In the genomic region with DNA sequence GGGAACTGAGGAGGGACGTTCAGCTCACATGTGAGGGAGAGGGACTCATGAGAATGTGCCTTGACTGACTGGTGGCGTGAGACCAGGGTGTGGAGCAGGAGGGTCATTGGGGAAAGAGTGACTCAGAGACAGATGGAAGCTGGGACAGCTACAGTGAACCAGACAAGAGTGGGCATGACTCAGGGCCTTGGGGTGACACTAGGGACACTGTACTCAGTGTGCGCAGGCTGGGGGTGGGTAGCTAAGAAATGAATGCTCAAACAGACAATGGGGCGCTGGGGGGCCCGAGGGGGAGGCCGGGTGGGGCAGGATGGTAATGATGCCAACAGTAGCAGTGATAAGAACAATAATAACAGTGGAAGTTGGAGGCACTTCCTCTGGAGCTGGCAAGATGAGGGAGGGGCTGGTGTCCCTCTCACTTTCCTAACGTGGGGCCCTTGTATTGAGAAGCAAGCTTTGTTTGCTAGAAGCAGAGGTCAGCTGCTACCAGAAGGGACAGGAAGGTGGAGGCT, we compare ENCODE assay signal across 13 mouse cellular contexts.
DNase-seq lines count a peak whose midpoint lies in the region; ATAC-seq lines count a peak whose summit lies in the region.
"Had no signal": no experiment of that assay in that cellular context is flagged by ENCODE, and none has a peak within 500 bp of the region (broad histone marks: within the 10 kb centered on the region; RNA-seq: fewer than 3 reads in every experiment).

No protein-coding gene starts in this region.

- 57% methylated on average over 7 of the region's 7 CpGs for WGBS in liver, embryonic 11.5 days
- 35% methylated on average over 7 of the region's 7 CpGs for WGBS in liver, embryonic 12.5 days (ENCODE audit: insufficient replicate concordance)
- 51% methylated on average over 7 of the region's 7 CpGs for WGBS in heart, embryonic 12.5 days

- ATAC-seq in liver, embryonic 11.5 days (replicated peaks; ENCODE audit: low FRiP score), result 0 out of 2 replicates have a peak, but pooled peaks have one; percentile 31
- no peak for ATAC-seq in liver, embryonic 12.5 days
- peak; percentile 86 for ATAC-seq in heart, embryonic 12.5 days (ENCODE audit: insufficient number of reproducible peaks, low FRiP score)
- ATAC-seq in megakaryocyte progenitor cell, adult 5-6 weeks (replicated peaks; ENCODE audit: poor library complexity), result no peak
- ATAC-seq: forebrain, embryonic 14.5 days had no signal

- H3K9me3 ChIP-seq in liver, embryonic 11.5 days (ENCODE audit: control insufficient read depth, low read length), result no peaks in the 10 kb centered on the region
- no peaks in the 10 kb centered on the region for H3K9me3 ChIP-seq in liver, embryonic 12.5 days (replicated peaks)
- H3K9me3 ChIP-seq in heart, embryonic 12.5 days (replicated peaks), result no peaks in the 10 kb centered on the region
- H3K9me3 ChIP-seq: embryonic facial prominence, embryonic 15.5 days; hindbrain, embryonic 15.5 days; limb, embryonic 13.5 days had no signal

- no peaks in the 10 kb centered on the region for H3K27me3 ChIP-seq in liver, embryonic 11.5 days (replicated peaks; ENCODE audit: control insufficient read depth, insufficient read depth, low read length)
- no peaks in the 10 kb centered on the region for H3K27me3 ChIP-seq in liver, embryonic 12.5 days (replicated peaks)
- no peaks in the 10 kb centered on the region for H3K27me3 ChIP-seq in heart, embryonic 12.5 days (replicated peaks)
- H3K27me3 ChIP-seq: embryonic facial prominence, embryonic 15.5 days; hindbrain, embryonic 15.5 days; limb, embryonic 13.5 days had no signal

- no peak for DNase-seq in liver, embryonic 11.5 days (ENCODE audit: low spot score)
- peak; percentile 21 for DNase-seq in heart, postnatal 4 days
- peak; percentile 53 to 80 for DNase-seq in lung, postnatal 4 days
- no peak for DNase-seq in right cerebral cortex, postnatal 10 days (ENCODE audit: low spot score in 2 of 2)
- DNase-seq: gastrocnemius, postnatal 25 days; right cerebral cortex, adult 18-20 months had no signal

- H3K36me3 ChIP-seq in liver, embryonic 11.5 days (ENCODE audit: control insufficient read depth, insufficient read depth, low read length), result no peaks in the 10 kb centered on the region
- H3K36me3 ChIP-seq in liver, embryonic 12.5 days, result no peaks in the 10 kb centered on the region
- no peaks in the 10 kb centered on the region for H3K36me3 ChIP-seq in heart, embryonic 12.5 days
- H3K36me3 ChIP-seq: embryonic facial prominence, embryonic 15.5 days; hindbrain, embryonic 15.5 days; limb, embryonic 13.5 days had no signal

- H3K9ac ChIP-seq in liver, embryonic 11.5 days (ENCODE audit: low read depth, low read length), result no peak overlapping the region
- H3K9ac ChIP-seq in liver, embryonic 12.5 days, result no peak overlapping the region
- H3K9ac ChIP-seq in heart, embryonic 12.5 days, result no peak overlapping the region
- H3K9ac ChIP-seq: embryonic facial prominence, embryonic 15.5 days; hindbrain, embryonic 15.5 days; limb, embryonic 13.5 days had no signal

- no peak overlapping the region for H3K4me2 ChIP-seq in liver, embryonic 11.5 days
- H3K4me2 ChIP-seq in liver, embryonic 12.5 days, result no peak overlapping the region
- H3K4me2 ChIP-seq in heart, embryonic 12.5 days, result no peak overlapping the region
- H3K4me2 ChIP-seq: embryonic facial prominence, embryonic 15.5 days; hindbrain, embryonic 15.5 days; limb, embryonic 13.5 days had no signal

- H3K27ac ChIP-seq in liver, embryonic 11.5 days (ENCODE audit: low read depth, low read length), result no peak overlapping the region
- no peak overlapping the region for H3K27ac ChIP-seq in liver, embryonic 12.5 days
- peak overlapping the region; percentile 57; the same call in 1 of the 2 replicates for H3K27ac ChIP-seq in heart, embryonic 12.5 days (ENCODE audit: poor library complexity, severe bottlenecking)
- H3K27ac ChIP-seq: embryonic facial prominence, embryonic 15.5 days; hindbrain, embryonic 15.5 days; limb, embryonic 13.5 days had no signal

- no peaks in the 10 kb centered on the region for H3K4me1 ChIP-seq in liver, embryonic 11.5 days (replicated peaks; ENCODE audit: control insufficient read depth, insufficient read depth, low read length)
- H3K4me1 ChIP-seq in liver, embryonic 12.5 days, result no peaks in the 10 kb centered on the region
- peaks cover 7% of the 10 kb centered on the region for H3K4me1 ChIP-seq in heart, embryonic 12.5 days (replicated peaks)
- H3K4me1 ChIP-seq: embryonic facial prominence, embryonic 15.5 days; hindbrain, embryonic 15.5 days; limb, embryonic 13.5 days had no signal

- H3K4me3 ChIP-seq in liver, embryonic 11.5 days (ENCODE audit: low read depth, low read length), result no peak overlapping the region
- no peak overlapping the region for H3K4me3 ChIP-seq in liver, embryonic 12.5 days
- H3K4me3 ChIP-seq in heart, embryonic 12.5 days, result no peak overlapping the region
- H3K4me3 ChIP-seq: embryonic facial prominence, embryonic 15.5 days; hindbrain, embryonic 15.5 days; limb, embryonic 13.5 days had no signal

Comparison
In these comparisons a context has a peak if more than half of its experiments do, and no peak if none do; other contexts are left out.
1. ATAC-seq: peak in liver, embryonic 11.5 days (single experiment) and heart, embryonic 12.5 days (single experiment); none in liver, embryonic 12.5 days (single experiment) and megakaryocyte progenitor cell, adult 5-6 weeks (single experiment).
2. DNase-seq: peak in heart, postnatal 4 days (single experiment) and lung, postnatal 4 days (2 of 2); none in liver, embryonic 11.5 days (single experiment) and right cerebral cortex, postnatal 10 days (0 of 2).